Mouse (Mus musculus): ENCODE data around the gene Fam19a1. TPM values are rescaled to one million over a fixed set of nuclear protein-coding genes. Genes with fewer than 3 reads are reported as not detected.

Fam19a1 gene
- not detected for polyA plus RNA-seq (2017; shearing (Covaris generic))

GRCm38 (mm10) chr6:96112854-96113253 lies at the start of gene Fam19a1:
Gene Fam19a1, plus strand, starts transcription at chr6:96113154.

GRCm38 (mm10) chr6:96165818-96166379 lies 52.9 kb downstream of the Fam19a1 start, which contains the start of gene 1700123L14Rik:
Gene 1700123L14Rik, minus strand, starts transcription at chr6:96166243.

Other genes starting within 250 kb of the Fam19a1 start
- not detected for gene 1700123L14Rik, start 53.1 kb downstream of the Fam19a1 start, polyA plus RNA-seq (2017; shearing (Covaris generic))

Data from naive thymus-derived CD4-positive, alpha-beta T cell, adult 5 months (primary cell).